Mouse (Mus musculus) heart, postnatal 14 days (tissue): ENCODE results near the gene Cox7b2. TPM values are rescaled to one million over a fixed set of nuclear protein-coding genes. Genes with fewer than 3 reads are reported as not detected.
"Not testable (repeated sequence)": the region's sequence is repeated elsewhere in the genome, so short reads cannot be mapped to it uniquely, and the experiment has no call there.

ENCODE experiments used
- DNase-seq, 2 experiments: peaks; one replicate each; pipeline ENCODE4 v3.0.0; 2021 to 2022
- intact Hi-C: fragments of 180-260 bp; cut with DNase I; formaldehyde crosslinking; loops from one replicate; pipeline ENCODE4 v1.15.1; 2025
- long read RNA-seq, 2 experiments: library from polyadenylated mRNA; stranded (forward); transcript quantifications; one replicate each; pipeline ENCODE4 v2.0.0; 2021
- total RNA-seq, 2 experiments: library from RNA; stranded (reverse); gene quantifications; 2 replicates each; pipeline ENCODE4 v1.2.3; 2021

Cox7b2 gene
- not detected for total RNA-seq
- long read RNA-seq, experiment 1 = 0 reads
- long read RNA-seq, experiment 2 = 0 reads

GRCm38 (mm10) chr5:71548079-71548478 is at the start of gene Cox7b2:
Cox7b2 (minus strand) TSS chr5:71548205.
- intact Hi-C loops = no loop called here
- DNase-seq = no peak

DNA sequence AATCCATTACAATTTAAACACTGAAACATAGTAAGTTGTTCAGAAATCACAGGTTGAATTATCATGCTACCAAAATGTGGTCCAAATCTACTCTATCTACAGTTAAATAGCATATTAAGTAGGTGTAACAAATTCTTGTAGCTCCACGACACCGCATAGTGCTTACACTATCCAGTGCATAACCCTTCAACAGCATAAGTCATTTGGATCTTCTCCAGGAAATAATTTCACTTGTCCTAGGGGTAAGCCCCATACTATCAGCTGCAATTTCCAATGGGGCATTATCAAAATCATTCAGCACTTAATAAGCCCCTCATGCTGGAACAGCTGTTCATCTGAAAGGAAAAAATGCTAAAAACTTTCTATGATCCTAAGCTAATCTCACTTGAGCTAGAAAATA is 47.3 kb upstream of the Cox7b2 start:
- DNase-seq = no peak
- intact Hi-C loops = no loop called here

- no peak for DNase-seq
- intact Hi-C loops = no loop called here
Measured at GRCm38 (mm10) chr5:71593745-71594255, 45.8 kb upstream of the Cox7b2 start.

DNA sequence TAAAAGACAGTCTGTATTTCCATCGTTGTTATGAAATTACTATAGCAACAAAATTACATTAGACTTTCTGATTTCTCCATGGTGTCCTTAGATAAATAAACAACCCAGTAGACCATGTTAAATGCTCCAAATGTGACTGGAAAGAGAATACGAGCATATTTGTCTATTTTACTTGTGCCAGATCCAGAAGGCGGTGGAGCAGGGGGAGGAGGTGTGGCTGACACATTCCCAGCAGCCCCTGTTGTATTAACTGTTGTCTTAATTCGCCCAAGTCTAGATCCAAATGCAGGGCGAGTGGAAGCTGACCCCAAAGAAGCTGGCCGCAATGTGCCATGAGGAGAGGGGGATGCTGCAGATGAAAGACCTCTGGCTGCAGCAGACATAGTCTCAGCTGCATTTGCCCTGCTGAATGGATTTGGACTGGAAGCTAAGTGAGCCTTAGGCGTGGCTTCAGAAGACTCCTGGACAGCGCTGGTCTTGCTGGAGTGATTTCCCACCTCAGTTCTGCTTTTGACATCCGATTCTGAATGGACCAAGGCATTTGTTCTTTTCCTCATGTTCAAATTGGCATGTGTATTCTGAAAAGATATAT is 23.7 kb upstream of the Cox7b2 start:
- no peak for DNase-seq
- intact Hi-C loops = no loop called here

DNA sequence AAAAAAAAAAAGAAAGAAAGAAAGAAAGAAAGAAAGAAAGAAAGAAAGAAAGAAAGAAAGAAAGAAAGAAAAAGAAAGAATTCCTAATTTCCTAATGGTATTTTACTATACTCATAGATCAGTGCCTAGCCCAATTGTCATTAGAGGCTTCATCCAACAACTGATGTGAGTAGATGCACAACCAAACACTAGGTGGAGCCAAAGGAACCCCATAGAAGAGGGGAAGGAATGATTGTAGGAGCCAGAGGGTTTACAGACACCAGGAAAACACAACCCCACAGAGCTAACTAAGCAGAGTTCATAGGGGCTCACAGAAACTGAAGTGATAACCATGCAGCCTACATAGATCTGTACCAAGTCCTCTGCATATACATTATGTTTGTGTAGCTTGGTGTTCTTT is 2.5 kb downstream of the Cox7b2 start:
- intact Hi-C loops = no loop called here
- peak in 1 of 2 experiments; percentile 7 for DNase-seq

DNA sequence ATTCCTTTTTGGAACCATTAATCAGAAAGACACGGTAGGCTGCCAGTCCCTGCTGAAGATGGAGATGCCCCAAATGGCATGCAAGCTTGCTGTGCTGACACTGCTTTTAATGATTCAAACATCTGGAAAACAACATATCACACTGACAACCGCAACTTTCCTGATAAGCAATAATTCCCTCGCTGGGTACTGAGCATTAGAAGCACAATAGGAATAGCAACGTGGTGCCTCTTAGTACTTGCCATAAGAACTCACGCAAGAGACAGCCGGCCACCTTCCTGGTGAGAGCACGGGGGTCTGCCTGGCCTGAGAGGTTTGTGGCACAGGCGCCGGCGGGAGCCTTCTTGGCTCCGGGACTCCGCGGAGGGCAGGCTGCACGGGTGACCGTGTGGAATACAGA is 22.5 kb downstream of the Cox7b2 start:
- DNase-seq, intact Hi-C loops: not testable (repeated sequence)

DNA sequence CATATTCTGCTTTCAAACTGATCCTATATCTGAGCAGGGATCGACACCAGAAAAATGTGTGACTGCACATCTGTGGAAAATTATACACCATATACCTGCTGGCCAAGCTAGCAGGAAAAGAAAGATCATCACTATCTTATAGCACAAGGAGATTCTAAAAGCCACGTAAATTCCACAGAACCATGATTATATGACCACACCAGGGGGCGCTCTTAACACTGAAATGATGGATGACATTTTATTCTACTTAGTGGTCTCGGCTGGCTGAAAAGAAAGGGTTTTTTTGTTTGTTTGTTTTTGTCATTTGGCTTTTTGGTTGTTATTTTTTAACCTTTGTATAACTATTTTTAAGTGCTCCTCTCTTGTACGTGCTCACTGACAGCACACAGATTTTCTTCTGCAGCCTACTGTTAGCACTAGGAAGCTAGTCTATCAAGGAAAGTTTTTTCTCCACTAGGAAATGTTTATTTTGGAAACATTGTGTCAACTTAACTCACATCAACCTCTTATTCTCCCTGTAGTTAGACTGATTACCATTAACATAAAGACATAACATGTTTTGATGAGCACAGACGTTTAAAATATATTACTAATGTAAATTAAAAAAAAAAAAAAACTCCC is 45.8 kb downstream of the Cox7b2 start:
- intact Hi-C loops = loop anchor here (2.0 kb wide), 1 partner anchor 593 kb away; no protein-coding TSS in a partner anchor
- peak; percentile 26 to 54 for DNase-seq

DNA sequence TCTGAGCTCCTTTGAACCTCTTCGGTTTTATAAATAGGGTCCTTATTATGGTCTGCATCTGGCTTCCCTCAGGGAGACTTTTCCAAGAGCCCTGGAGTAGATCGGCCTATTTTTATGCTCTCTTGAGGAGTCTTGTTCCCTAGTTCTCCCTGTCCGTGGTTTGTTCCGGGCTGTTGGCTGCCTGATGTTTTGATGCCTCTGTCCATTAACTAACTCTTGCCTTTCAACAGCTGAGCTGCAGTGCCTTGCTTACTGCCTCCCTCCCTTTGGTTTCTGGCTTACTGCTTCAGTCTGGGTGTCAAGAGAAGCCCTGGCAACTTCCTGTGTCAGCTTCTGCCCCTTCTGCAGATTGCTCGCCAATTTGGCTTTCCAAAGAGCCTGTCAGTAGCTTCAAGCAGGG is 52.4 kb downstream of the Cox7b2 start:
- DNase-seq = no peak
- intact Hi-C loops = no loop called here

- intact Hi-C loops = no loop called here
Measured at GRCm38 (mm10) chr5:71456957-71457356, 91.0 kb downstream of the Cox7b2 start.

DNA sequence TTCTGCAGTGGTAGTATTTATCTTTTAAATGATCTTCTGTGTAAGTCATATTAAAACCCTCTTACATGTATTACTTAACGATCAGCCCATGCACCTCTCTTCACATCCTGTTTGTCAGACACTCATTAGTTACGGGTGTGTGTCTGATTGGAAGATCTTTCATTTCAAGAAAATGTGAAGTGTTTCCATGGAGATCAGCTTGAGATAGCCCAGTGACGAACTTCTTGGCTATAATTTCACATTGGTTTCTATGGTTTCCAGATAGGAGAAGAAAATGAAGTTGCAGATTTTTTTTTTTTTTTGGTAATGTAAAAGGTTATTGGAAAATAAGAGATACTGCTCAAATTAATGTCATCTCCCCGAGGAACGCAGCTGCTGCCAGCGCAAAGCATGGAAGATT is 107.8 kb downstream of the Cox7b2 start:
- intact Hi-C loops = no loop called here
- DNase-seq = no peak

More at GRCm38 (mm10) chr5:71456957-71457356, 91.0 kb downstream of the Cox7b2 start:
- DNase-seq = no peak

Other genes starting within 250 kb of the Cox7b2 start
- under 1 TPM; 0.02 to 0.05 TPM for gene Gabrb1, start 109.9 kb upstream of the Cox7b2 start, total RNA-seq
- gene Gabra4, start 110.1 kb upstream of the Cox7b2 start, total RNA-seq = under 1 TPM; 0.20 to 0.24 TPM